Mouse (Mus musculus) limb, embryonic 12.5 days (tissue): ENCODE results near the gene Hcar2. TPM values are rescaled to one million over a fixed set of nuclear protein-coding genes. Genes with fewer than 3 reads are reported as not detected.
A peak's percentile ranks its signal among the peaks of the same experiment; 100 is the strongest.

Experiments
- ATAC-seq: fragments of 200-750 bp; cut with Nextera tagmentation; 2 replicates; pipeline ENCODE4 v1.8.0; 2017; ENCODE audit warnings: low read depth, moderate TSS enrichment; ENCODE audit not compliant: insufficient number of reproducible peaks, insufficient read depth, low FRiP score, low TSS enrichment
- H3K27ac ChIP-seq: fragments of 300-500 bp; sonication (generic); 2 replicates; pipeline ENCODE4 v1.5.1; 2016; ENCODE audit warnings: mild to moderate bottlenecking, moderate library complexity
- H3K27me3 ChIP-seq: fragments of 300-500 bp; sonication (generic); 2 replicates; pipeline ENCODE4 v1.6.1; 2016; ENCODE audit warnings: mild to moderate bottlenecking, moderate library complexity
- H3K36me3 ChIP-seq: fragments of 300-500 bp; sonication (generic); 2 replicates; pipeline ENCODE4 v1.6.1; 2016; ENCODE audit warnings: mild to moderate bottlenecking, moderate library complexity
- H3K4me1 ChIP-seq: fragments of 300-500 bp; sonication (generic); replicated peaks from 2 replicates; pipeline ENCODE4 v1.6.1; 2016
- H3K4me2 ChIP-seq: fragments of 300-500 bp; sonication (generic); 2 replicates; pipeline ENCODE4 v1.6.1; 2016; ENCODE audit warnings: mild to moderate bottlenecking, moderate library complexity
- H3K4me3 ChIP-seq: fragments of 300-500 bp; sonication (generic); replicated peaks from 2 replicates; pipeline ENCODE4 v1.5.1; 2016; ENCODE audit warnings: mild to moderate bottlenecking
- H3K9ac ChIP-seq: fragments of 300-500 bp; sonication (generic); replicated peaks from 2 replicates; pipeline ENCODE4 v1.6.1; 2016; ENCODE audit warnings: mild to moderate bottlenecking, moderate library complexity
- H3K9me3 ChIP-seq: fragments of 300-500 bp; sonication (generic); 2 replicates; pipeline ENCODE4 v1.6.1; 2016; ENCODE audit warnings: mild to moderate bottlenecking, moderate library complexity
- WGBS: fragments of 180-500 bp; shearing (Covaris S2); methylation state at CpG from one replicate; pipeline ENCODE4 v1.1.7; 2016; 5-methylcytosine and 5-hydroxymethylcytosine counted together
- polyA plus RNA-seq: library from polyadenylated mRNA; unstranded; fragments of >200 nt; fragmentation: Nextera tagmentation; extraction: Ambion mirVana; gene quantifications from 2 replicates; pipeline ENCODE4 v1.2.1, GENCODE M21; 2016

Gene Hcar2
- 0.10 and 0.18 TPM in 2 replicates for polyA plus RNA-seq

DNA sequence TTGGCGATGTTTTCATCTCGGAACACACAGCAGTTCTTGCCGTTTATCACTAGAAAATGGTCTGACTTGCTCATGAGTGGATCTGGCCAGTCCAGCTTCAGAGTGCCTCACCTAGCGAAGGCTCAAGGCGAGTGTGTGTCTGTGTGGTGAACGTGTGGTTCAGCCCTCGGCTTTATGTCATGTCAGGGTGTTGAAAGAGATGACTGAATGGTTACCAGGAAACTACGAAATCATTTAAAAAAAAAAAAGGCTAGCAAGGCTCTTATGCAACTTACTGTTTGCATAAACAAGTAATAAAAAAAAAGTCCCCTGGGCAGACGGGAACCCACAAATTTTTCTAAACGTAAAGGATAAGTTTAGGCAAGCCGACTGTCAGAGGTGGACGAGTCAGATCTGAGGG lies at the start of gene Hcar2:
Gene Hcar2 (minus strand): TSS at position 135 of the 400 bp plus-strand sequence.
- Histone ChIP-seq H3K27me3 (no peaks in the 10 kb centered on the region), H3K9ac (no peak within 1 kb of the TSS)
- WGBS = 78% methylated on average over 12 of the region's 12 CpGs

DNA sequence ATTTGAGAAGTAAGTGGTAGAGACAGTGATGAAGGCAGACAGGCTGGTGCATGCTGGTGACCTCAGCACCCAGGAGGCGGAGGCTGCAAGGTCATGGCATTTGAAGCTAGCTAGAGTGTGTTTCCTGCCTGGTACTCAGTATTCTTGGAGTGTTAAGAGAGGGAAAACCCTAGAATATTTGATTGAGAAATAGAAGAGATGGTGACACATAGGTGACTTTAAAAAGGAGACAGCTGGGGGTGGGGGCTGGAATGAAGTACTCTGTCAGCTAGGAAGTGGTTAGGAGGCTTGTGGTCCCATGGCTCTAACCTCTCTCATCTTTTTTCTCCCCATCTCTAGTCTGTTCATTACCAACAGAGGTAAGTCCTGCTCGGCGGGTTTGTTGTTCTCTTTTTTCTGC lies 49.6 kb upstream of the Hcar2 start:
- Histone ChIP-seq H3K9ac (no peak overlapping the region), H3K4me1 (no peaks in the 10 kb centered on the region), H3K27me3 (no peaks in the 10 kb centered on the region), H3K4me2 (no peak overlapping the region), H3K4me3 (no peak overlapping the region), H3K36me3 (peaks cover 95% of the 10 kb centered on the region), H3K27ac (no peak overlapping the region), H3K9me3 (no peaks in the 10 kb centered on the region)
- no peak for ATAC-seq
- 89% methylated on average over 3 of the region's 3 CpGs for WGBS

More for the DNA sequence above, at the start of gene Hcar2:
- H3K36me3 ChIP-seq = no peaks in the 10 kb centered on the region
- H3K9me3 ChIP-seq = no peaks in the 10 kb centered on the region
- H3K4me1 ChIP-seq = 0 out of 2 replicates have a peak, but pooled peaks cover 2% of the 10 kb centered on the region
- no peak for ATAC-seq
- no peak within 1 kb of the TSS for H3K27ac ChIP-seq
- H3K4me3 ChIP-seq = no peak within 1 kb of the TSS
- H3K4me2 ChIP-seq = no peak within 1 kb of the TSS

DNA sequence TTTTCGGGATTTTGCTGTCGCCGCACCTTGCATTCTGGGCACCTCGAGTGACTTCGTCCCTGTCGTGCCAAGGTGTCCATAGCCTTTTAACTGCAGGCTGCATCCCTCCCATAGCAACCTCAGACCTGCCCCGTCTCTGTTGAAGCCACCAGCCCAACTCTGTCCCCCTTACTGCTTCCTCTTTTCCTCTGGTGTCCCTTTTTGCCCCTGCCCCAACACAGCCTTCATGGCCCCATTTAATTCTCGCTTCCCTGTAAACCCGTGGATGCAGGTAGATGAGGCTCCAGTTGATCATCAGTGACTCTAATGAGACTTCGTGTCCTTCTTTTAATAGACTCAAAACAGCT lies 42.3 kb upstream of the Hcar2 start:
- peak overlapping the region; percentile 85 for H3K4me2 ChIP-seq
- no peak for ATAC-seq
- peak overlapping the region; percentile 87 for H3K27ac ChIP-seq
- H3K4me3 ChIP-seq = peak overlapping the region; percentile 95
- H3K9ac ChIP-seq = peak overlapping the region; percentile 98
- 7% methylated on average over 10 of the region's 10 CpGs for WGBS
- H3K27me3 ChIP-seq = no peaks in the 10 kb centered on the region
- H3K4me1 ChIP-seq = peaks cover 10% of the 10 kb centered on the region
- peaks cover 44% of the 10 kb centered on the region for H3K36me3 ChIP-seq
- no peaks in the 10 kb centered on the region for H3K9me3 ChIP-seq

DNA sequence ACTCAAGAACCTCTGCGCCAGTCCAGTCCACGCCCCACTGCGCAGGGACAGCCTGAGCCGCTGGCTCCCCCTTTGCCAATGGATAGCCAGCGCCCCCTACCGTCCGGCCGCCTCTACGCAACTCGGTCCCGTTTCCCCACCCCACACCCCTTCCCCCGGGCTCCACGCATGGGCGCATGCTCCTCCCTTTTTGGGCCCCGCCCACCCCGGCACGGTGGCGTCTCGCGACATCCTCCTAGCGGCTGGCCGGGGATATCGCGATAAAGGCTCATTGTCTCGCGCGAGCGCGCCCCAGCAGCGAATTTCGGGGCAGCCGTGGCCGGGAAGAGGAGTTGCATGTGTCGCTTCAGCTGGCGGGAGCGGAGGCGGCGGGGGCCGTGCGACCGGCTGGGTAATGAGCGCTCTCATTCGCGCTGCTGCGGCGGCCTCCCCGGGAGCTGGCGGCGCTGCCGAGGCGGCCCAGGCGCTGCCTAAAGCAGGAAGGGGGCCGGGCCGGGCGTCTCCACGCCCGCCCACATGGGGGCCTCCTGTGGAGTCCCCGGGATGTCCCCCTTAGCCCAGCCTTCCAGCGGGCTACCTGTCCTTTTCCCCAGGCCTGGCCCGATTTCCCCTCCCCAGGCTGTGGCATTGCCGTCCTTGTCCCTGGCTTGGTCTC lies 41.8 kb upstream of the Hcar2 start, which contains the start of gene Denr:
Gene Denr (plus strand): TSS at position 200 of the 655 bp plus-strand sequence.
- under 1% methylated on average over 61 of the region's 61 CpGs for WGBS
- no peaks in the 10 kb centered on the region for H3K27me3 ChIP-seq
- no peaks in the 10 kb centered on the region for H3K9me3 ChIP-seq
- H3K4me3 ChIP-seq = peak within 1 kb of the TSS; percentile 95
- H3K9ac ChIP-seq = peak within 1 kb of the TSS; percentile 98
- H3K27ac ChIP-seq = peak within 1 kb of the TSS; percentile 87
- H3K4me1 ChIP-seq = peaks cover 10% of the 10 kb centered on the region
- peak within 1 kb of the TSS; percentile 85 for H3K4me2 ChIP-seq
- peak; percentile 94 for ATAC-seq
- peaks cover 39% of the 10 kb centered on the region for H3K36me3 ChIP-seq

DNA sequence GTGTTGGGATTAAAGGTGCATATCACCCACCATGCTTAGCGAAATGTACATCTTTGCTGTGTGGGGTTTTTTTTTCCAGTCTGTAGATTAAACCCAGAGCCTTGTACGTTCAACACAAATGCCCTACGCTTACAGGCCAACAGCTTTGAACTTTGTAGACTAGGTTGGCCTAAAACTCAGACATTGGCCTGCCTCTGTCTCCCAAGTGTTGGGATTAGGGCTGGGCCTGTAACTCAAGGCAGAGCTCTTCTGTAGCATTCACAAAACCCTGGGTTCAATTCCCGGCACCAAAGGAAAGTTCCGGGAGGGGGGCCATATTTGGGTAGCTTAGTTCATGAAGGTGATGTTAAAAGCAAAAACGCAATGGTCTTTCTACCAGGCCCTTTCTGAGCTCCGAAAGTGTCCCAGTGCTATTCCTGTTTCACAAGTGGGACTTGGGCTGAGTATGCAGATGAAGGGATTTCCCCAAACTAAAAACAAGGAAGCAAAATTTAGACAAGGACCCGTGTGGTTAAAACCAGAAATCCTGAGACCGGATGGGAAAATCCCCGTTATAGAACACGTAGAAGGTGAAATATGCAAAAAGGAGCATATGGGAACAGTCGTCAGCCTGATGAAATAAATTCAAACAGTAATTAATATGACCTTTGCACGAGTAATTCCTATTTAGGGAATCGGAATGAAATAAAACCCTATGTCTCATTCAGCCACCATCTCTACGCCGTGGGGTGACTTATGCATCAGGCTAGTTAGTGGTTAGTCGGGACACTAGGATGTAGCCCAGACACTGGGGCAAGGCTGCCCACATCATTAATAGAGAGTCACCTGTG lies 41.1 kb upstream of the Hcar2 start:
- ATAC-seq = no peak
- Histone ChIP-seq H3K27me3 (no peaks in the 10 kb centered on the region), H3K4me3 (peak overlapping the region; percentile 95; the same call in 1 of the 2 replicates), H3K4me1 (peaks cover 10% of the 10 kb centered on the region), H3K27ac (no peak overlapping the region), H3K4me2 (peak overlapping the region; percentile 37), H3K9me3 (no peaks in the 10 kb centered on the region), H3K9ac (no peak overlapping the region), H3K36me3 (peaks cover 32% of the 10 kb centered on the region)
- 71% methylated on average over 17 of the region's 17 CpGs for WGBS

DNA sequence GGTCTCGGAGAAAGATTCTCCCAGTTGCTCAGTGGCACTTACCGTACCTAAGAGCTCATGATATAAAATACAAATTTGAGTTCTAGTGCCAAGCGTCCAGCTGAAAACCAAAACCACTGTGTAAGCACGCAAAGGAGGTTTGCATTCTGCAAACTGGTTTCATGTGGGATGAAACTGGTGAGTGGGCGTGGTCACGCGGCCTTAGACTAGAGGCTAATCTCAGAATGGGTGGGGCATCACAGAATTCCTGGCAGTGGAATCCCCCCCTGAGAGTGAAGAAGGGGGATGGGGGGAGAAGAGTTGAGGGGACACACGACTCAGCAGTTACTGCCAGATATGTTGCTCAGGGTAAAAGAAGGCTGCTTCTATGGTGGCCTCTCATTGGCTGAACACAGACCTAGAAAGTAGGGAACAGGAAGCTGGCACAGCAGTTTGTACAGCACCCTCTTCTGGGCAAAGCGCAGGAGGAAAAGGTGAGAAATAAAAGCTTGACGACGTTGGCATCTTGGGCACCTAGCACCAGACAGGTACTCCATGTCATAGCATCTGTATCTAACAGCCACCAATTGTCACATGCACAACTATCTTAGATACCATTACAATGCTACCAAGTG lies 38.9 kb upstream of the Hcar2 start:
- Histone ChIP-seq H3K36me3 (peaks cover 11% of the 10 kb centered on the region), H3K4me3 (no peak overlapping the region), H3K9me3 (no peaks in the 10 kb centered on the region), H3K27me3 (no peaks in the 10 kb centered on the region), H3K9ac (no peak overlapping the region), H3K4me2 (no peak overlapping the region), H3K27ac (no peak overlapping the region), H3K4me1 (peaks cover 10% of the 10 kb centered on the region)
- 72% methylated on average over 11 of the region's 11 CpGs for WGBS
- ATAC-seq = no peak

DNA sequence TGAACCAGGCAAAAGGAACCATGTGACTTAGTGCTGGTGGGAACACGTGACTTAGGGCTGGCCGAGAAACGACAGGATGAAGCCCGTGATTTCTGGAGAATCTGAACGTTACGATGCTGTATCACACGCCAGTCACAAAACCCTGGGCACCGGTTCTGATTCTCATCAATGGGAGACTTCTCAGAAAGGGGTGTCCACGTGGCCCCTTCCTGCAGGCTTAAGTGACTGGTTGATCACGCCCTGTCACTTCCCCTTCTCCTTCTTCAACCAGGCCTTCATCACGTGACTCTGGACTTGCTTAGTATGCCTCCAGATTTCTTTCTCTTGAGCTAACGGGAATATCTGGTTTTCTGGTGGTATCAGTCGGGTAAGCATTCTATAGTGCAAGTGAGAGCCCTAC lies 32.1 kb upstream of the Hcar2 start:
- no peak for ATAC-seq
- WGBS = 84% methylated on average over 13 of the region's 13 CpGs

DNA sequence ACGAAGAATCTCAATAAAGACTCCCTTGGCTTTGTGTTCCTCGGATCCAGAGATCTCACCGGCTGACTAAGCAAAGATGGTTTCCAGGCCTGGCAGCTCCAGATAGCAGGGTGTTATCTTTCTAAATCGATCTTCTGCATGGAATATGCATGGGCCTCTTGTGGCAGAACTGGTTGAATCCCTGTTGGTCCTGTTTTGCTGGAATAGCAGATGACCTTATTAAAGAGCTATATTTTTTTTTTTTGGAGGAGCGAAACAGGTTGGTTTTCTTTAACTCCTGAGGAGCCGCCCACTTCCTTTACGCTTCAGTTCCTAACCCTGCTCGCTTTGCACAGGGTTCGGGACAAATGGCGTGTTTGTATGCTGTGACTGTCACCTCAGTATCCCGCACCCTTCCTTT lies 31.1 kb upstream of the Hcar2 start:
- H3K4me1 ChIP-seq = no peaks in the 10 kb centered on the region

More for the DNA sequence above, 32.1 kb upstream of the Hcar2 start:
- Histone ChIP-seq H3K4me1 (no peaks in the 10 kb centered on the region), H3K27me3 (no peaks in the 10 kb centered on the region), H3K4me2 (no peak overlapping the region), H3K27ac (no peak overlapping the region), H3K9me3 (no peaks in the 10 kb centered on the region), H3K4me3 (no peak overlapping the region), H3K36me3 (no peaks in the 10 kb centered on the region), H3K9ac (no peak overlapping the region)

DNA sequence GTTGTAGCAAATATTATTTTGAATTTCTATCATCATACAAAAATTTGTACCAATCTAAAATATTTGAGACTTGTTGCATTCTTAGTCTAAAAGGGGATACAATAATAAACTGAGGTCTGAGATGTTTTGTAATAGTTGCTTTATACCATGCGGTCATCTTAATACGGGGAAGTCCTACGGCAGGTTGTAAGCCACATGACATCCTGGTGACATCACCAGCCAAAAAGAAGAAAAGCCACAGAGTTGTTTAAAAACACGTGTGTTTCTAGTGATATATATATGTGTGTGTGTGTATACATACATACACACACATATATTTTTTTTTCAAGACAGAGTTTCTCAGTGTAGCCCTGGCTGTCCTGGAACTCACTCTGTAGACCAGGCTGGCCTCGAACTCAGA lies 28.2 kb upstream of the Hcar2 start:
- no peak overlapping the region for H3K4me2 ChIP-seq
- no peaks in the 10 kb centered on the region for H3K36me3 ChIP-seq
- no peak overlapping the region for H3K4me3 ChIP-seq
- H3K27me3 ChIP-seq = no peaks in the 10 kb centered on the region
- 90% methylated on average over 5 of the region's 5 CpGs for WGBS
- no peak overlapping the region for H3K27ac ChIP-seq
- H3K9ac ChIP-seq = no peak overlapping the region
- H3K4me1 ChIP-seq = no peaks in the 10 kb centered on the region
- ATAC-seq = no peak
- no peaks in the 10 kb centered on the region for H3K9me3 ChIP-seq

More for the DNA sequence above, 31.1 kb upstream of the Hcar2 start:
- H3K9me3 ChIP-seq = no peaks in the 10 kb centered on the region
- no peak overlapping the region for H3K4me2 ChIP-seq
- no peak overlapping the region for H3K27ac ChIP-seq
- no peak for ATAC-seq
- WGBS = 79% methylated on average over 11 of the region's 11 CpGs
- H3K36me3 ChIP-seq = no peaks in the 10 kb centered on the region
- no peaks in the 10 kb centered on the region for H3K27me3 ChIP-seq
- H3K9ac ChIP-seq = no peak overlapping the region
- no peak overlapping the region for H3K4me3 ChIP-seq

DNA sequence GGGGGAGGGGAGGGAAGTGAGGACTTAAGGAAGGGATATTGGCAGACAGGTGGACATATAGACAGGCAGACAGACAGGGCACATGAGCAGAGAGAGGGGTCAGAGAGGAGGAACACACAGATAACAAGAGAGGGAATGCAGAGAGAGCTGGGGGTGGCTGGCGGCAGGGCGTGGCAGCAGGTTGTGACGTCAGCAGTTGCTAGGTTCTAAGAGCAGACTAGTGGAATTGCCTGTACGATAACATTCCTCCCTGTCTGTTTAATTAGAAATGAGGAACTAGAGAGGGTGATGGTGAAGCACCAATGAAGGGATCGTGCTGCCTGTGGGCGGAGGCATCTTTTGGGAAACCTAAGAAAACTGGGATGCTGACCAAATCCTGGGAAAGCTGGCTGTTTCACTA lies 26.4 kb upstream of the Hcar2 start:
- WGBS = 55% methylated on average over 6 of the region's 6 CpGs
- no peak overlapping the region for H3K4me3 ChIP-seq
- no peaks in the 10 kb centered on the region for H3K36me3 ChIP-seq
- H3K9ac ChIP-seq = no peak overlapping the region
- no peak overlapping the region for H3K4me2 ChIP-seq
- ATAC-seq = no peak
- no peak overlapping the region for H3K27ac ChIP-seq
- H3K9me3 ChIP-seq = no peaks in the 10 kb centered on the region
- H3K27me3 ChIP-seq = no peaks in the 10 kb centered on the region
- no peaks in the 10 kb centered on the region for H3K4me1 ChIP-seq

DNA sequence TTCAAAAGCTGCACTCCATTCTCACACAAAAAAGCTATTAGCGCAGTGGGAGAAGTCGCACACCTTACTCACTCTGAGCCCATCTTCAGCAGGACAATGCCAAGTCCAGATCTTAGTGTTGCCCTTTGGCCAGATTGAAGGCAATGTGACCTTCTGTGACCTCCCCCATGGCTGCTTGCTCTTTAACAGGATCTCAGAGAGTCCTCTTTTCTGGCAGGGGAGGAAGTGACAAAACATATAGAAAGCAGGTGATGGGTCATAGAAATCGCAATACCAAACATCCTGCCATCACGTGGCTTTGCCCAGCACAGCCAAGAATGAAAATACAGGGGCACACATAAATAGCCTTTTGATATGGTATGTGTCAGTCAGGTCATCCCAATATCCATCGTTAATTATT lies 25.7 kb upstream of the Hcar2 start:
- H3K4me2 ChIP-seq = no peak overlapping the region
- H3K36me3 ChIP-seq = no peaks in the 10 kb centered on the region
- 78% methylated on average over 5 of the region's 5 CpGs for WGBS
- no peak overlapping the region for H3K9ac ChIP-seq
- no peak for ATAC-seq
- H3K4me1 ChIP-seq = no peaks in the 10 kb centered on the region
- H3K27ac ChIP-seq = no peak overlapping the region
- H3K9me3 ChIP-seq = no peaks in the 10 kb centered on the region
- no peaks in the 10 kb centered on the region for H3K27me3 ChIP-seq
- H3K4me3 ChIP-seq = no peak overlapping the region
